Mouse (Mus musculus): ENCODE measurements around the gene Smco2. TPM values are rescaled to one million over a fixed set of nuclear protein-coding genes. Genes with fewer than 3 reads are reported as not detected.

The Smco2 gene
- total RNA-seq, 2 experiments from 2014 or later = not detected

Other genes with a start within 250 kb of the Smco2 start
- 71.4 and 112 TPM in 2 replicates for gene Med21, start 207.6 kb upstream of the Smco2 start, total RNA-seq (2015; ENCODE audit: low replicate concordance)
- gene Med21, start 207.6 kb upstream of the Smco2 start, total RNA-seq (2017; ENCODE audit: low replicate concordance) = 65.8 and 73.0 TPM in 2 replicates
- gene Tm7sf3, start 207.3 kb upstream of the Smco2 start, total RNA-seq (2015; ENCODE audit: low replicate concordance) = 41.1 and 67.5 TPM in 2 replicates
- 47.8 and 49.5 TPM in 2 replicates for gene Tm7sf3, start 207.3 kb upstream of the Smco2 start, total RNA-seq (2017; ENCODE audit: low replicate concordance)
- gene Stk38l, start 125.1 kb upstream of the Smco2 start, total RNA-seq (2015; ENCODE audit: low replicate concordance) = 1.4 and 5.9 TPM in 2 replicates
- gene Stk38l, start 125.1 kb upstream of the Smco2 start, total RNA-seq (2017; ENCODE audit: low replicate concordance) = 3.2 TPM in 2 replicates
- 0.84 and 1.4 TPM in 2 replicates for gene Arntl2, start 54.0 kb upstream of the Smco2 start, total RNA-seq (2015; ENCODE audit: low replicate concordance)
- gene Arntl2, start 54.0 kb upstream of the Smco2 start, total RNA-seq (2017; ENCODE audit: low replicate concordance) = not detected in 2 replicates
- 0.42 and 6.1 TPM in 2 replicates for gene Ppfibp1, start 38.4 kb downstream of the Smco2 start, total RNA-seq (2015; ENCODE audit: low replicate concordance)
- gene Ppfibp1, start 38.4 kb downstream of the Smco2 start, total RNA-seq (2017; ENCODE audit: low replicate concordance) = 0.64 and 1.5 TPM in 2 replicates
- gene 1700034J05Rik, start 104.3 kb downstream of the Smco2 start, total RNA-seq (2015; ENCODE audit: low replicate concordance) = not detected in 2 replicates
- gene 1700034J05Rik, start 104.3 kb downstream of the Smco2 start, total RNA-seq (2017; ENCODE audit: low replicate concordance) = not detected in 2 replicates
- not detected in 2 replicates for gene Rep15, start 182.5 kb downstream of the Smco2 start, total RNA-seq (2015; ENCODE audit: low replicate concordance)
- not detected in 2 replicates for gene Rep15, start 182.5 kb downstream of the Smco2 start, total RNA-seq (2017; ENCODE audit: low replicate concordance)
- 20.9 and 28.9 TPM in 2 replicates for gene Mrps35, start 192.7 kb downstream of the Smco2 start, total RNA-seq (2015; ENCODE audit: low replicate concordance)
- gene Mrps35, start 192.7 kb downstream of the Smco2 start, total RNA-seq (2017; ENCODE audit: low replicate concordance) = 23.0 and 50.0 TPM in 2 replicates
- not detected in 2 replicates for gene Mansc4, start 236.9 kb downstream of the Smco2 start, total RNA-seq (2015; ENCODE audit: low replicate concordance)
- gene Mansc4, start 236.9 kb downstream of the Smco2 start, total RNA-seq (2017; ENCODE audit: low replicate concordance) = not detected in 2 replicates
- gene Klhl42, start 241.3 kb downstream of the Smco2 start, total RNA-seq (2015; ENCODE audit: low replicate concordance) = 1.8 and 2.1 TPM in 2 replicates
- 0.30 and 0.64 TPM in 2 replicates for gene Klhl42, start 241.3 kb downstream of the Smco2 start, total RNA-seq (2017; ENCODE audit: low replicate concordance)

Measured in erythroid progenitor cell, adult 5-6 weeks (primary cell).